Mouse (Mus musculus) spleen, postnatal 0 days (tissue): ENCODE measurements around the gene Pex10. TPM values are rescaled to one million over a fixed set of nuclear protein-coding genes. Genes with fewer than 3 reads are reported as not detected.

Source experiments
- polyA plus RNA-seq: library from polyadenylated mRNA; unstranded; fragments of >200 nt; fragmentation: Nextera tagmentation; extraction: Ambion mirVana; gene quantifications from 2 replicates; pipeline ENCODE4 v1.2.1, GENCODE M21; 2015

Gene Pex10
- polyA plus RNA-seq, result 5.8 and 6.6 TPM in 2 replicates

DNA sequence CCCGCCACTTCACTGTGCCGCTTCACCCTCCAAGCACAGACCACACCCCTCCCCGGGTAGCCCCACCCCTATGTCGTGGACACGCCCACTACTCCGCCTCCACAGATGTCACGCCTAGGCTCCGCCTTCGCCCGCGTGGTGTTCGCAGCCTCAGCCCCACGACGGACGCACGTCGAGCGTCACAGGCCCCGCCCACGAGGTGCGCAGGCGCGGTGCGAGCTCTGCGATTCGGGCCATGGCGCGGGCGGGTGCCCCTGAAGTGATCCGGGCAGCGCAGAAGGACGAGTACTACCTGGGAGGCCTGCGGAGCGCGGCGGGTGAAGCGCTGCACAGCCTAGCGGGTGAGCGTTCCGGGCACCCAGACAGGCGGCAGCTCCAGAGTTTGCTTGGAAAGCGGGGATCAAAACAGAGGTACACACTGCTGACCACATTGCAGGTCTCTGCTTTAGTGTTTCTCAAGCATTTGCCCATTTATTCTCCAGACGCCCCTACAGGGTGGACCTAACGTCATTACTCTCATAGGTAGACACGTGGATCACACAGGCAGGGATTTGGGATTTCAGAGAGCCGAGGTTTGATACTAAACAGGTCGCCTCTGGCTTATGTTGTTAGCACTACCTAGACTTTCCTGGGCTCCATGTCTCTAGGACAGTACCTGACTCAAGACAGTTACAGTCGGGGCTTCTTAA lies at the start of gene Pex10:
TSS of gene Pex10 (plus strand) at position 183 of the 689 bp plus-strand sequence.

GRCm38 (mm10) chr4:155056724-155057123 lies 10.1 kb upstream of the Pex10 start, which contains the start of gene Plch2:
Gene Plch2, minus strand, starts transcription at chr4:155056784.

DNA sequence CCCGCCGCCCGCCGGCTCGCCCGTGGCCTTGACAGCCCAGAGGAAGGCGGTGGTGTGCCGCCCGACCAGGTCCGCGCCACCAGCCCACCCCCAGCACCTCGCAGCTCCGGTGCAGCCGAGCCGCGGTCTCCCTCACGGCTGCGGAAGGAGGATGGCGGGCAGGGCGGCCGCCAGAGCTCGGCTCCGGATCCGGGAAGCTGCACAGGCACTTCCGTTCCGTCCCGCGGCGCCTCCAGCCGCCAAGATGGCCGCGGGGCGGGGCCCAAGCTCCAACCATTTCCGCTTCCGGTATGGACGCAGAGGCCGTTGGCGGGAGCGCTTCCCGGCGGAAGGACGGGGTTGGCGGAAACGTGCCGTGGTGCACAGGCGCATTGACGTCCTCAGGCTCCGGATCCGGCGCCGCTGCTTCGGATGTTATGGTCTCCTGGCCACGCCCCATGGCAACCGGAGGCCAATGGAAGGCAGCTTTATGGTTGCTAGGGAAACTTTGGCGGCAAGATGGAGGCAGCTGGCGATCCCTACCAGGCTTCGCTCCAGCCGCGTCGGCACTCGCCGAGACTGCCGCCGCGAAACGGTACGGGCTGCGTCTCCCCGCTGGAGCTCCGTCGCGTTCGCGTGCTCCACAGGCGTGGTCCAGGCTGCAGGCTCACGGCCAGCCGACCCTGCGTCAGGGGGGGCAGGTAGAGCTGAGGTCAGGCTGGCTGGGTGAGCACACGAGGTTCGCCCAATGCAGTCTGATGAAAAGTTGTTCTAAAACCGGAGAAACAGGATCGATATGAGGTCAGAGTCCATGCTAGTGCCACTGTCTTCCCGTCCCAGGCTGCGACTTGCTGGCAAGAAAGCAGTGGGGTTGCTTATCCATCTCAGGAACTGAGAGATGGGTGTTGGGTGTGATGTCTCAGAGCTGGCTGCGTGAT lies 19.6 kb downstream of the Pex10 start, which contains the start of the genes Rer1 and Morn1:
TSS of gene Rer1 (minus strand) at position 275 of the 917 bp plus-strand sequence.
TSS of gene Morn1 (plus strand) at position 470 of the 917 bp plus-strand sequence.

Other genes starting within 250 kb of the Pex10 start
- gene Ttc34, start 229.6 kb upstream of the Pex10 start, polyA plus RNA-seq, result 0.05 TPM in 2 replicates
- 1.3 and 1.5 TPM in 2 replicates for gene Mmel1, start 197.4 kb upstream of the Pex10 start, polyA plus RNA-seq
- gene Fam213b, start 167.9 kb upstream of the Pex10 start, polyA plus RNA-seq, result 17.6 and 26.8 TPM in 2 replicates
- 55.5 and 59.7 TPM in 2 replicates for gene Tnfrsf14, start 138.5 kb upstream of the Pex10 start, polyA plus RNA-seq
- gene Hes5, start 106.1 kb upstream of the Pex10 start, polyA plus RNA-seq, result 0.52 and 0.62 TPM in 2 replicates
- gene Pank4, start 102.9 kb upstream of the Pex10 start, polyA plus RNA-seq, result 32.0 and 32.2 TPM in 2 replicates
- gene Plch2, start 10.2 kb upstream of the Pex10 start, polyA plus RNA-seq, result 0.17 TPM in 1 of 2 replicates, not detected in the other
- 91.1 and 94.1 TPM in 2 replicates for gene Rer1, start 19.4 kb downstream of the Pex10 start, polyA plus RNA-seq
- gene Morn1, start 19.6 kb downstream of the Pex10 start, polyA plus RNA-seq, result 1.8 and 2.0 TPM in 2 replicates
- 6.2 and 7.7 TPM in 2 replicates for gene Ski, start 155.6 kb downstream of the Pex10 start, polyA plus RNA-seq
- gene Faap20, start 182.8 kb downstream of the Pex10 start, polyA plus RNA-seq, result 29.5 and 35.6 TPM in 2 replicates